Mouse (Mus musculus) forebrain, embryonic 15.5 days (tissue): ENCODE measurements around the gene Ly6g5c. TPM values are rescaled to one million over a fixed set of nuclear protein-coding genes. Genes with fewer than 3 reads are reported as not detected.
"Not testable (repeated sequence)": the region's sequence is repeated elsewhere in the genome, so short reads cannot be mapped to it uniquely, and the experiment has no call there.

ENCODE experiments used
- ATAC-seq: fragments of 200-750 bp; cut with Nextera tagmentation; replicated peaks from 2 replicates; pipeline ENCODE4 v1.8.0; 2017; ENCODE audit warnings: mild to moderate bottlenecking, moderate TSS enrichment, moderate library complexity
- H3K27ac ChIP-seq: fragments of 300-500 bp; sonication (generic); replicated peaks from 2 replicates; pipeline ENCODE4 v1.5.1; 2015; ENCODE audit warnings: mild to moderate bottlenecking, inconsistent platforms
- H3K27me3 ChIP-seq: fragments of 300-500 bp; sonication (generic); 2 replicates; pipeline ENCODE4 v1.6.1; 2015; ENCODE audit warnings: inconsistent platforms
- H3K36me3 ChIP-seq: fragments of 300-500 bp; sonication (generic); 2 replicates; pipeline ENCODE4 v1.6.1; 2015; ENCODE audit warnings: mild to moderate bottlenecking, inconsistent platforms
- H3K4me1 ChIP-seq: fragments of 300-500 bp; sonication (generic); 2 replicates; pipeline ENCODE4 v1.6.1; 2015; ENCODE audit warnings: inconsistent platforms
- H3K4me2 ChIP-seq: fragments of 300-500 bp; sonication (generic); replicated peaks from 2 replicates; pipeline ENCODE4 v1.6.1; 2015; ENCODE audit warnings: mild to moderate bottlenecking, inconsistent platforms
- H3K4me3 ChIP-seq: fragments of 300-500 bp; sonication (generic); 2 replicates; pipeline ENCODE4 v1.5.1; 2015; ENCODE audit warnings: mild to moderate bottlenecking, inconsistent platforms
- H3K9ac ChIP-seq: fragments of 300-500 bp; sonication (generic); replicated peaks from 2 replicates; pipeline ENCODE4 v1.6.1; 2015; ENCODE audit warnings: mild to moderate bottlenecking, inconsistent platforms
- H3K9me3 ChIP-seq: fragments of 300-500 bp; sonication (generic); 2 replicates; pipeline ENCODE4 v1.6.1; 2016; ENCODE audit warnings: inconsistent platforms
- WGBS: fragments of 180-500 bp; shearing (Covaris S2); methylation state at CpG from one replicate; pipeline ENCODE4 v1.1.7; 2015; ENCODE audit warnings: mixed read lengths; 5-methylcytosine and 5-hydroxymethylcytosine counted together
- polyA plus RNA-seq: library from polyadenylated mRNA; unstranded; fragments of >200 nt; fragmentation: Nextera tagmentation; extraction: Ambion mirVana; gene quantifications from 2 replicates; pipeline ENCODE4 v1.2.1, GENCODE M21; 2015

The Ly6g5c gene
- polyA plus RNA-seq, 1 experiment from 2014 or later: not detected

GRCm38 (mm10) chr17:35121871-35122303 lies 13.8 kb downstream of the Ly6g5c start, which contains the start of gene Csnk2b:
TSS of gene Csnk2b (minus strand) at chr17:35122053.
- Histone ChIP-seq H3K27ac (peak within 1 kb of the TSS; percentile 94), H3K4me2 (peak within 1 kb of the TSS; percentile 93), H3K4me3 (peak within 1 kb of the TSS; percentile 94), H3K9me3 (no peaks in the 10 kb centered on the region), H3K27me3 (no peaks in the 10 kb centered on the region), H3K36me3 (peaks cover 32% of the 10 kb centered on the region), H3K4me1 (peaks cover 40% of the 10 kb centered on the region), H3K9ac (peak within 1 kb of the TSS; percentile 98)
- peak; percentile 24; the same call in 1 of the 2 replicates for ATAC-seq
- WGBS: under 1% methylated on average over 19 of the region's 19 CpGs

- Histone ChIP-seq H3K4me1 (peaks cover 49% of the 10 kb centered on the region), H3K36me3 (peaks cover 21% of the 10 kb centered on the region)
- H3K27me3 ChIP-seq, ATAC-seq, H3K4me3 ChIP-seq, H3K9me3 ChIP-seq, H3K27ac ChIP-seq, H3K4me2 ChIP-seq, H3K9ac ChIP-seq: not testable (repeated sequence)
- whole genome bisulfite sequencing: 93% methylated on average over 9 of the region's 9 CpGs
Observed at GRCm38 (mm10) chr17:35123287-35123686, 15.2 kb downstream of the Ly6g5c start.

GRCm38 (mm10) chr17:35124261-35124896 lies 16.3 kb downstream of the Ly6g5c start:
- H3K27me3 ChIP-seq, ATAC-seq, H3K9ac ChIP-seq, H3K4me3 ChIP-seq, H3K4me2 ChIP-seq, H3K27ac ChIP-seq, H3K9me3 ChIP-seq: not testable (repeated sequence)
- Histone ChIP-seq H3K36me3 (peaks cover 14% of the 10 kb centered on the region), H3K4me1 (peaks cover 52% of the 10 kb centered on the region)
- 88% methylated on average over 12 of the region's 12 CpGs for WGBS

GRCm38 (mm10) chr17:35125081-35125480 lies 17.0 kb downstream of the Ly6g5c start:
- Histone ChIP-seq H3K36me3 (peaks cover 14% of the 10 kb centered on the region), H3K27me3 (no peaks in the 10 kb centered on the region), H3K4me2 (no peak overlapping the region), H3K4me1 (peaks cover 46% of the 10 kb centered on the region), H3K9me3 (no peaks in the 10 kb centered on the region), H3K9ac (no peak overlapping the region), H3K4me3 (no peak overlapping the region), H3K27ac (no peak overlapping the region)
- 100% methylated on average over 1 of the region's 1 CpGs for WGBS
- no peak for ATAC-seq

GRCm38 (mm10) chr17:35125578-35125977 lies 17.5 kb downstream of the Ly6g5c start:
- no peak for ATAC-seq
- Histone ChIP-seq H3K4me2 (peak overlapping the region; percentile 83), H3K9me3 (no peaks in the 10 kb centered on the region), H3K27ac (peak overlapping the region; percentile 80; the same call in 1 of the 2 replicates), H3K36me3 (peaks cover 14% of the 10 kb centered on the region), H3K4me1 (peaks cover 41% of the 10 kb centered on the region), H3K4me3 (peak overlapping the region; percentile 86), H3K27me3 (no peaks in the 10 kb centered on the region), H3K9ac (peak overlapping the region; percentile 85)
- 35% methylated on average over 6 of the region's 6 CpGs for WGBS

GRCm38 (mm10) chr17:35126206-35126611 lies 18.1 kb downstream of the Ly6g5c start, which contains the start of gene D17H6S53E:
TSS of gene D17H6S53E (plus strand) at chr17:35126373.
- Histone ChIP-seq H3K9ac (peak within 1 kb of the TSS; percentile 85), H3K36me3 (peaks cover 14% of the 10 kb centered on the region), H3K27me3 (no peaks in the 10 kb centered on the region), H3K27ac (peak within 1 kb of the TSS; percentile 80), H3K4me2 (peak within 1 kb of the TSS; percentile 83), H3K9me3 (no peaks in the 10 kb centered on the region), H3K4me1 (peaks cover 40% of the 10 kb centered on the region), H3K4me3 (peak within 1 kb of the TSS; percentile 86)
- WGBS: 0% methylated on average over 36 of the region's 36 CpGs
- ATAC-seq: peak; percentile 17; the same call in 1 of the 2 replicates

- WGBS: 79% methylated on average over 13 of the region's 13 CpGs
- Histone ChIP-seq H3K4me1 (peaks cover 39% of the 10 kb centered on the region), H3K9ac (peak overlapping the region; percentile 85; the same call in 1 of the 2 replicates), H3K4me2 (peak overlapping the region; percentile 83), H3K9me3 (no peaks in the 10 kb centered on the region), H3K4me3 (peak overlapping the region; percentile 86), H3K27me3 (no peaks in the 10 kb centered on the region), H3K36me3 (peaks cover 14% of the 10 kb centered on the region), H3K27ac (no peak overlapping the region)
- no peak for ATAC-seq
Observed at GRCm38 (mm10) chr17:35127017-35127416, 18.9 kb downstream of the Ly6g5c start.

- Histone ChIP-seq H3K27me3 (no peaks in the 10 kb centered on the region), H3K36me3 (peaks cover 9% of the 10 kb centered on the region; the same call in 1 of the 2 replicates), H3K9ac (no peak overlapping the region), H3K27ac (no peak overlapping the region), H3K9me3 (no peaks in the 10 kb centered on the region), H3K4me3 (no peak overlapping the region), H3K4me2 (no peak overlapping the region), H3K4me1 (peaks cover 33% of the 10 kb centered on the region)
- WGBS: 76% methylated on average over 11 of the region's 11 CpGs
- ATAC-seq: no peak
Observed at GRCm38 (mm10) chr17:35128996-35129395, 20.9 kb downstream of the Ly6g5c start.

- no peak overlapping the region for H3K9ac ChIP-seq
Observed at GRCm38 (mm10) chr17:35131038-35131437, 23.0 kb downstream of the Ly6g5c start.

GRCm38 (mm10) chr17:35131500-35132173 lies 23.6 kb downstream of the Ly6g5c start, which contains the start of gene Apom:
TSS of gene Apom (minus strand) at chr17:35132050.
- Histone ChIP-seq H3K27ac (no peak within 1 kb of the TSS), H3K4me1 (peaks cover 26% of the 10 kb centered on the region), H3K9me3 (no peaks in the 10 kb centered on the region), H3K36me3 (no peaks in the 10 kb centered on the region), H3K4me2 (no peak within 1 kb of the TSS), H3K4me3 (no peak within 1 kb of the TSS), H3K27me3 (no peaks in the 10 kb centered on the region), H3K9ac (no peak within 1 kb of the TSS)
- no peak for ATAC-seq
- 83% methylated on average over 15 of the region's 15 CpGs for WGBS

More at GRCm38 (mm10) chr17:35131038-35131437, 23.0 kb downstream of the Ly6g5c start:
- Histone ChIP-seq H3K4me3 (no peak overlapping the region), H3K4me2 (no peak overlapping the region), H3K27ac (no peak overlapping the region), H3K9me3 (no peaks in the 10 kb centered on the region), H3K36me3 (no peaks in the 10 kb centered on the region), H3K4me1 (peaks cover 26% of the 10 kb centered on the region), H3K27me3 (no peaks in the 10 kb centered on the region)
- no peak for ATAC-seq
- WGBS: 91% methylated on average over 8 of the region's 8 CpGs

- ATAC-seq: no peak
- WGBS: 71% methylated on average over 3 of the region's 3 CpGs
- Histone ChIP-seq H3K27me3 (no peaks in the 10 kb centered on the region), H3K4me1 (peaks cover 26% of the 10 kb centered on the region), H3K27ac (no peak overlapping the region), H3K9ac (no peak overlapping the region), H3K36me3 (no peaks in the 10 kb centered on the region), H3K9me3 (no peaks in the 10 kb centered on the region), H3K4me3 (no peak overlapping the region), H3K4me2 (no peak overlapping the region)
Observed at GRCm38 (mm10) chr17:35132174-35132560, 24.1 kb downstream of the Ly6g5c start.

GRCm38 (mm10) chr17:35133517-35133916 lies 25.4 kb downstream of the Ly6g5c start:
- H3K4me1 ChIP-seq: peaks cover 30% of the 10 kb centered on the region
- no peaks in the 10 kb centered on the region for H3K9me3 ChIP-seq
- no peak for ATAC-seq
- no peak overlapping the region for H3K4me3 ChIP-seq
- H3K27me3 ChIP-seq: no peaks in the 10 kb centered on the region
- H3K36me3 ChIP-seq: peaks cover 4% of the 10 kb centered on the region; the same call in 1 of the 2 replicates
- WGBS: 96% methylated on average over 7 of the region's 7 CpGs
- H3K4me2 ChIP-seq: no peak overlapping the region
- no peak overlapping the region for H3K27ac ChIP-seq
- H3K9ac ChIP-seq: no peak overlapping the region
